Mouse (Mus musculus): Measurements from ENCODE around the gene Bag1.

DNA sequence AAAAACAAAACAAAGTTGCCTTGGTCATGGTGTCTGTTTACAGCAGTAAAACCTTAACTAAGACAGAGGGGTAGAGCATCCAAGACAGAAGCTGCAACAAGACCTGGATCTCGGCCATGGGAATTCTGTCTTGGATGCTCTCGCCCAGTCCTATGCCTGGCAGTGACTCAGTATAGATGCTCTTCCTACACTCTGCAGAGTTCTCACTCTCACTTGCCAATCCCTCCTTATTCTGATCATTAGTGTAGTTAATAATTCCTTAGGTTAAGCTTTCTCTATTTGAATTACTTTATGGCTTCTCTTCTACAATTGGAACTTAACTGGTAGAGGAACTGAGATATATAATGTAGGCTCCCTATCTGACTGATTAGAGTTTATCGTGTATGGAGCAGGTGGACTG, 53.0 kb downstream of the Bag1 start:
- no peak for TF ChIP-seq CTCF (IDR thresholded peaks at IDR 0.05; ENCODE audit: low read depth)
- TF ChIP-seq EP300 (optimal IDR thresholded peaks at IDR 0.05) = no peak
